Comparison of ENCODE assay signal across 7 mouse cellular contexts in the genomic region with DNA sequence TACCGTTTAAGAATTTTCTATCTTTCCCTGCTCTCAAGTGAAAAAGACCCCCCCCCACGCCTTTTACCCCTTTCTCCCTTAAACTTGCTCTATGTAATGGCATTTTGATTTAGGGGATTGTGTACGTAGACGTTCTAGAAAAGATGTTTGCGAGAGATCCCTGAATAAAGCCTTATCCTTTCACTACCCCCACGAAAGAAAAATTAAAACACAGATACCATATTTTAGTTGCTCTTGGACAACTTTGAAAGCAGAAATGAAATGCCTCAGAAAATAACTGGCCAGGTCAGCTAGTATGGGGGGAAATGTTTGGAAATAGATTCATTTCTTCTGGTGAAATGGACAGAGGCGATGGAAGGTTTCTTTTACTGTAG. TPM values are rescaled to one million over a fixed set of nuclear protein-coding genes. Genes with fewer than 3 reads are reported as not detected.
DNase-seq lines count a peak whose midpoint lies in the region; ATAC-seq and TF ChIP-seq lines count a peak whose summit lies in the region.

No protein-coding gene starts in this region.

- peak overlapping the region; percentile 100 for H3K4me3 ChIP-seq in lung, embryonic 16.5 days (ENCODE audit: low read length)
- peak overlapping the region; percentile 100 for H3K4me3 ChIP-seq in forebrain, embryonic 10.5 days
- H3K4me3 ChIP-seq in limb, embryonic 11.5 days (ENCODE audit: low read depth, low read length), result peak overlapping the region; percentile 100
- H3K4me3 ChIP-seq in small intestine, adult 2 months (ENCODE audit: low read depth, low read length), result peak overlapping the region; percentile 96

- TF ChIP-seq POLR2A in small intestine, adult 2 months (IDR thresholded peaks at IDR 0.05; ENCODE audit: low read depth, low read length), result no peak

- H3K36me3 ChIP-seq in lung, embryonic 16.5 days (ENCODE audit: control insufficient read depth, insufficient read depth, low read length), result no peaks in the 10 kb centered on the region
- H3K36me3 ChIP-seq in forebrain, embryonic 10.5 days (replicated peaks), result no peaks in the 10 kb centered on the region
- no peaks in the 10 kb centered on the region for H3K36me3 ChIP-seq in limb, embryonic 11.5 days (ENCODE audit: control insufficient read depth, insufficient read depth, low read length)
- H3K36me3 ChIP-seq in small intestine, adult 2 months (ENCODE audit: control insufficient read depth, insufficient read depth, low read length), result no peaks in the 10 kb centered on the region

- no peak for ATAC-seq in lung, embryonic 16.5 days (ENCODE audit: low read depth)
- no peak for ATAC-seq in limb, embryonic 11.5 days (ENCODE audit: insufficient number of reproducible peaks, low FRiP score, low TSS enrichment, low read depth)

- WGBS in lung, embryonic 16.5 days, result 11% methylated on average over 7 of the region's 7 CpGs
- WGBS in forebrain, embryonic 10.5 days, result 11% methylated on average over 7 of the region's 7 CpGs
- 14% methylated on average over 7 of the region's 7 CpGs for WGBS in limb, embryonic 11.5 days
- 46% methylated on average over 7 of the region's 7 CpGs for WGBS in small intestine, adult 2 months

- H3K27ac ChIP-seq in lung, embryonic 16.5 days (ENCODE audit: low read length), result no peak overlapping the region
- peak overlapping the region; percentile 98 for H3K27ac ChIP-seq in forebrain, embryonic 10.5 days
- H3K27ac ChIP-seq in limb, embryonic 11.5 days (replicated peaks; ENCODE audit: low read depth, low read length), result 0 out of 2 replicates have a peak overlapping the region, but pooled peaks have one; percentile 87
- H3K27ac ChIP-seq in small intestine, adult 2 months (ENCODE audit: insufficient read depth, low read depth, low read length), result no peak overlapping the region

- H3K27me3 ChIP-seq in lung, embryonic 16.5 days (ENCODE audit: control insufficient read depth, insufficient read depth, low read depth, low read length), result no peaks in the 10 kb centered on the region
- H3K27me3 ChIP-seq in forebrain, embryonic 10.5 days (ENCODE audit: poor library complexity, severe bottlenecking), result no peaks in the 10 kb centered on the region
- H3K27me3 ChIP-seq in limb, embryonic 11.5 days (ENCODE audit: control insufficient read depth, insufficient read depth, low read length), result no peaks in the 10 kb centered on the region
- H3K27me3 ChIP-seq in small intestine, adult 2 months (ENCODE audit: control insufficient read depth, insufficient read depth, low read length), result no peaks in the 10 kb centered on the region

- peaks cover 16% of the 10 kb centered on the region for H3K4me1 ChIP-seq in lung, embryonic 16.5 days (replicated peaks; ENCODE audit: control insufficient read depth, insufficient read depth, low read length)
- H3K4me1 ChIP-seq in forebrain, embryonic 10.5 days, result peaks cover 37% of the 10 kb centered on the region
- peaks cover 4% of the 10 kb centered on the region; the same call in 1 of the 2 replicates for H3K4me1 ChIP-seq in limb, embryonic 11.5 days (ENCODE audit: control insufficient read depth, insufficient read depth, low read length)
- peaks cover 3% of the 10 kb centered on the region for H3K4me1 ChIP-seq in small intestine, adult 2 months (ENCODE audit: control insufficient read depth, insufficient read depth, insufficient read length, low read length)

- TF ChIP-seq CTCF in small intestine, adult 2 months (IDR thresholded peaks at IDR 0.05; ENCODE audit: extremely low read depth, insufficient read length, insufficient replicate concordance, low read depth, low read length), result no peak

- peak overlapping the region; percentile 98 for H3K9ac ChIP-seq in lung, embryonic 16.5 days (ENCODE audit: low read length)
- H3K9ac ChIP-seq in limb, embryonic 11.5 days (ENCODE audit: low read length), result peak overlapping the region; percentile 99

- no peak for DNase-seq in lung, postnatal 14 days
- DNase-seq in forebrain, embryonic 10.5 days (ENCODE audit: extremely low spot score, low spot score), result no peak
- DNase-seq in limb, embryonic 11.5 days (ENCODE audit: low spot score), result no peak
- no peak for DNase-seq in left cerebral cortex, postnatal 36 days (ENCODE audit: low spot score in 2 of 2)
- DNase-seq in adrenal gland, adult 2 months, result no peak

- H3K4me2 ChIP-seq in lung, embryonic 16.5 days (ENCODE audit: low read depth, low read length), result peak overlapping the region; percentile 87
- peak overlapping the region; percentile 63 for H3K4me2 ChIP-seq in limb, embryonic 11.5 days (ENCODE audit: low read depth, severe bottlenecking)

- intact Hi-C loops in left cerebral cortex, postnatal 36 days (cut with DNase I), result no loop called here

- H3K9me3 ChIP-seq in lung, embryonic 16.5 days (ENCODE audit: control insufficient read depth, low read length), result no peaks in the 10 kb centered on the region
- no peaks in the 10 kb centered on the region for H3K9me3 ChIP-seq in forebrain, embryonic 10.5 days
- no peaks in the 10 kb centered on the region for H3K9me3 ChIP-seq in limb, embryonic 11.5 days (ENCODE audit: control insufficient read depth, low read length)

RNA-seq across cellular contexts. Expression of a gene that starts 1.8 kb away (rescaled TPM):
- 43.4 and 46.4 TPM in 2 replicates for polyA plus RNA-seq in lung, embryonic 16.5 days (2015; fragmentation: Nextera tagmentation; extraction: Ambion mirVana)
- polyA plus RNA-seq in forebrain, embryonic 10.5 days (2016; fragmentation: Nextera tagmentation; extraction: Ambion mirVana), result 60.6 and 62.1 TPM in 2 replicates
- polyA plus RNA-seq in limb, embryonic 11.5 days (2014; fragmentation: Nextera tagmentation; extraction: Ambion mirVana), result 90.9 and 98.2 TPM in 2 replicates
- 3.8 and 10.8 TPM in 2 replicates for polyA plus RNA-seq in small intestine, adult 2 months (2012; rRNA removed)
- total RNA-seq in left cerebral cortex, postnatal 36 days (2021), result 10 to 100 TPM; 57.7 to 67.6 TPM
- 10 to 100 TPM; 36.0 TPM for total RNA-seq in adrenal gland, adult 2 months (2021)
- polyA plus RNA-seq in adrenal gland, adult 2 months (2012; rRNA removed), result 22.3 and 23.5 TPM in 2 replicates

RNA-seq across cellular contexts. Expression of a gene that starts 12.3 kb away (rescaled TPM):
- not detected in 2 replicates for polyA plus RNA-seq in lung, embryonic 16.5 days (2015; fragmentation: Nextera tagmentation; extraction: Ambion mirVana)
- polyA plus RNA-seq in forebrain, embryonic 10.5 days (2016; fragmentation: Nextera tagmentation; extraction: Ambion mirVana), result not detected in 2 replicates
- polyA plus RNA-seq in limb, embryonic 11.5 days (2014; fragmentation: Nextera tagmentation; extraction: Ambion mirVana), result not detected in 2 replicates
- not detected in 2 replicates for polyA plus RNA-seq in small intestine, adult 2 months (2012; rRNA removed)
- not detected for total RNA-seq in left cerebral cortex, postnatal 36 days (2021)
- total RNA-seq in adrenal gland, adult 2 months (2021), result not detected
- polyA plus RNA-seq in adrenal gland, adult 2 months (2012; rRNA removed), result not detected in 2 replicates

Comparison
In these comparisons a context has a peak if more than half of its experiments do, and no peak if none do; other contexts are left out.
1. H3K27ac ChIP-seq: peak in forebrain, embryonic 10.5 days (single experiment) and limb, embryonic 11.5 days (single experiment); none in lung, embryonic 16.5 days (single experiment) and small intestine, adult 2 months (single experiment).
2. Peak in every context shown above with its lines, with median percentiles within 50 percentile points of each other: H3K4me3 ChIP-seq.